Mouse (Mus musculus) kidney, adult 2 months (tissue): ENCODE data around the gene Ttc28. TPM values are rescaled to one million over a fixed set of nuclear protein-coding genes. Genes with fewer than 3 reads are reported as not detected.

Experiments used
- DNase-seq: peaks from one replicate; pipeline ENCODE4 v3.0.0; 2021
- H3K27ac ChIP-seq: fragments of 200-500 bp; 2 replicates; pipeline ENCODE4 v1.5.1; 2012; ENCODE audit warnings: low read depth, low read length, control low read depth, inconsistent platforms; ENCODE audit not compliant: insufficient read depth
- H3K27me3 ChIP-seq: fragments of 200-500 bp; replicated peaks from 2 replicates; pipeline ENCODE4 v1.6.1; 2012; ENCODE audit warnings: mild to moderate bottlenecking, moderate library complexity, low read length, inconsistent platforms; ENCODE audit not compliant: control insufficient read depth, insufficient read depth
- H3K36me3 ChIP-seq: fragments of 200-500 bp; 2 replicates; pipeline ENCODE4 v1.6.1; 2012; ENCODE audit warnings: mild to moderate bottlenecking, moderate library complexity, low read length, inconsistent platforms; ENCODE audit not compliant: control insufficient read depth, insufficient read depth
- H3K4me1 ChIP-seq: fragments of 200-500 bp; 2 replicates; pipeline ENCODE4 v1.6.1; 2011; ENCODE audit warnings: low read length; ENCODE audit not compliant: control insufficient read depth, insufficient read depth
- H3K4me3 ChIP-seq: fragments of 200-500 bp; 2 replicates; pipeline ENCODE4 v1.5.1; 2011; ENCODE audit warnings: mild to moderate bottlenecking, low read depth, low read length, control low read depth; ENCODE audit not compliant: insufficient read depth
- CTCF ChIP-seq: fragments of 200-500 bp; conservative IDR thresholded peaks from 2 replicates; pipeline ENCODE4 v1.5.1; 2011; ENCODE audit warnings: low read depth, mild to moderate bottlenecking, control low read depth, low read length, moderate library complexity, mixed read lengths; ENCODE audit not compliant: insufficient read depth, insufficient read length
- POLR2A ChIP-seq: fragments of 200-500 bp; IDR thresholded peaks from one replicate; pipeline ENCODE4 v1.6.1; 2011; ENCODE audit warnings: low read depth, low read length, control low read depth
- WGBS: fragments of 180-500 bp; shearing (Covaris S2); methylation state at CpG from one replicate; pipeline ENCODE4 v1.1.7; 2018; 5-methylcytosine and 5-hydroxymethylcytosine counted together
- polyA plus RNA-seq: library from polyadenylated mRNA; depleted of rRNA; stranded (reverse); fragments of >200 nt; gene quantifications from 2 replicates; pipeline ENCODE4 v1.2.3, GENCODE M21; 2012

The Ttc28 gene
- polyA plus RNA-seq, 1 experiment = 6.6 TPM

GRCm38 (mm10) chr5:111176441-111176840, 296.8 kb downstream of the Ttc28 start:
- Histone ChIP-seq H3K27me3 (no peaks in the 10 kb centered on the region), H3K27ac (no peak overlapping the region), H3K36me3 (no peaks in the 10 kb centered on the region), H3K4me1 (peaks cover 11% of the 10 kb centered on the region), H3K4me3 (no peak overlapping the region)
- DNase-seq = peak; percentile 31
- TF ChIP-seq CTCF (no peak), POLR2A (no peak)
- WGBS = 70% methylated on average over 13 of the region's 13 CpGs

- WGBS = 34% methylated on average over 21 of the region's 21 CpGs
- Histone ChIP-seq H3K27me3 (no peaks in the 10 kb centered on the region), H3K27ac (peak overlapping the region; percentile 57), H3K4me1 (peaks cover 11% of the 10 kb centered on the region), H3K4me3 (peak overlapping the region; percentile 38; the same call in 1 of the 2 replicates), H3K36me3 (no peaks in the 10 kb centered on the region)
- peak; percentile 78 for DNase-seq
- no peak for TF ChIP-seq POLR2A
- no peak for TF ChIP-seq CTCF
Measured at GRCm38 (mm10) chr5:111178324-111179076, 298.9 kb downstream of the Ttc28 start.

GRCm38 (mm10) chr5:111179651-111180050, 300.0 kb downstream of the Ttc28 start:
- no peak for DNase-seq
- no peak overlapping the region for H3K27ac ChIP-seq
- H3K36me3 ChIP-seq = no peaks in the 10 kb centered on the region
- TF ChIP-seq POLR2A (no peak), CTCF (no peak)
- H3K27me3 ChIP-seq = no peaks in the 10 kb centered on the region
- 47% methylated on average over 7 of the region's 7 CpGs for WGBS
- peaks cover 11% of the 10 kb centered on the region for H3K4me1 ChIP-seq
- H3K4me3 ChIP-seq = no peak overlapping the region

- no peak overlapping the region for H3K4me3 ChIP-seq
- no peak overlapping the region for H3K27ac ChIP-seq
- H3K36me3 ChIP-seq = no peaks in the 10 kb centered on the region
- no peak for TF ChIP-seq CTCF
- no peak for TF ChIP-seq POLR2A
- peaks cover 11% of the 10 kb centered on the region for H3K4me1 ChIP-seq
- WGBS = 44% methylated on average over 25 of the region's 25 CpGs
- DNase-seq = no peak
- no peaks in the 10 kb centered on the region for H3K27me3 ChIP-seq
Measured at GRCm38 (mm10) chr5:111180091-111181053, 300.8 kb downstream of the Ttc28 start.

GRCm38 (mm10) chr5:111181204-111181912, 301.8 kb downstream of the Ttc28 start:
- H3K4me3 ChIP-seq = no peak overlapping the region
- no peak for DNase-seq
- 77% methylated on average over 7 of the region's 7 CpGs for WGBS
- TF ChIP-seq CTCF (no peak), POLR2A (no peak)
- H3K27me3 ChIP-seq = no peaks in the 10 kb centered on the region
- no peaks in the 10 kb centered on the region for H3K36me3 ChIP-seq
- peaks cover 11% of the 10 kb centered on the region for H3K4me1 ChIP-seq
- no peak overlapping the region for H3K27ac ChIP-seq

- no peak for DNase-seq
- H3K4me1 ChIP-seq = peaks cover 4% of the 10 kb centered on the region; the same call in 1 of the 2 replicates
- WGBS = 50% methylated on average over 11 of the region's 11 CpGs
- no peaks in the 10 kb centered on the region for H3K27me3 ChIP-seq
- H3K36me3 ChIP-seq = no peaks in the 10 kb centered on the region
- TF ChIP-seq CTCF (peak; percentile 37; the same call in 1 of the 2 replicates), POLR2A (no peak)
- no peak overlapping the region for H3K4me3 ChIP-seq
- H3K27ac ChIP-seq = no peak overlapping the region
Measured at GRCm38 (mm10) chr5:111186600-111186999, 307.0 kb downstream of the Ttc28 start.
